Mouse (Mus musculus): ENCODE results near the gene Shb.

The Shb gene

GRCm38 (mm10) chr4:45527562-45528354, 4.5 kb downstream of the Shb start:
- no peak for DNase-seq (ENCODE audit: low spot score in 2 of 2)

GRCm38 (mm10) chr4:45526846-45527561, 5.3 kb downstream of the Shb start:
- DNase-seq (ENCODE audit: low spot score in 2 of 2): no peak

GRCm38 (mm10) chr4:45526175-45526574, 6.1 kb downstream of the Shb start:
- no peak for DNase-seq (ENCODE audit: low spot score in 2 of 2)

- no peak for DNase-seq (ENCODE audit: low spot score in 2 of 2)
These were observed 6.7 kb downstream of the Shb start for GRCm38 (mm10) chr4:45525541-45525940.

GRCm38 (mm10) chr4:45524602-45525001, 7.7 kb downstream of the Shb start:
- DNase-seq (ENCODE audit: low spot score in 2 of 2): no peak

GRCm38 (mm10) chr4:45523360-45523759, 8.9 kb downstream of the Shb start:
- DNase-seq (ENCODE audit: low spot score in 2 of 2): no peak

GRCm38 (mm10) chr4:45522956-45523355, 9.3 kb downstream of the Shb start:
- DNase-seq (ENCODE audit: low spot score in 2 of 2): no peak

- DNase-seq (ENCODE audit: low spot score in 2 of 2): no peak
These were observed 9.7 kb downstream of the Shb start for GRCm38 (mm10) chr4:45522583-45522900.

- no peak for DNase-seq (ENCODE audit: low spot score in 2 of 2)
These were observed 10.3 kb downstream of the Shb start for GRCm38 (mm10) chr4:45521705-45522582.

GRCm38 (mm10) chr4:45520375-45520774, 11.9 kb downstream of the Shb start:
- DNase-seq (ENCODE audit: low spot score in 2 of 2): no peak

GRCm38 (mm10) chr4:45517399-45517798, 14.9 kb downstream of the Shb start:
- DNase-seq (ENCODE audit: low spot score in 2 of 2): no peak

- DNase-seq (ENCODE audit: low spot score in 2 of 2): no peak
These were observed 16.4 kb downstream of the Shb start for GRCm38 (mm10) chr4:45515894-45516293.

GRCm38 (mm10) chr4:45514406-45514805, 17.9 kb downstream of the Shb start:
- DNase-seq (ENCODE audit: low spot score in 2 of 2): no peak

GRCm38 (mm10) chr4:45513791-45514293, 18.4 kb downstream of the Shb start:
- DNase-seq (ENCODE audit: low spot score in 2 of 2): no peak

GRCm38 (mm10) chr4:45513340-45513739, 18.9 kb downstream of the Shb start:
- no peak for DNase-seq (ENCODE audit: low spot score in 2 of 2)

- DNase-seq (ENCODE audit: low spot score in 2 of 2): no peak
These were observed 22.1 kb downstream of the Shb start for GRCm38 (mm10) chr4:45510163-45510562.

- no peak for DNase-seq (ENCODE audit: low spot score in 2 of 2)
These were observed 22.9 kb downstream of the Shb start for GRCm38 (mm10) chr4:45509416-45509815.

GRCm38 (mm10) chr4:45508469-45508868, 23.8 kb downstream of the Shb start:
- DNase-seq (ENCODE audit: low spot score in 2 of 2): no peak

- no peak for DNase-seq (ENCODE audit: low spot score in 2 of 2)
These were observed 24.8 kb downstream of the Shb start for GRCm38 (mm10) chr4:45507476-45507875.

- no peak for DNase-seq (ENCODE audit: low spot score in 2 of 2)
These were observed 25.2 kb downstream of the Shb start for GRCm38 (mm10) chr4:45507039-45507438.

- no peak for DNase-seq (ENCODE audit: low spot score in 2 of 2)
These were observed 25.7 kb downstream of the Shb start for GRCm38 (mm10) chr4:45506613-45507012.

- DNase-seq (ENCODE audit: low spot score in 2 of 2): no peak
These were observed 26.6 kb downstream of the Shb start for GRCm38 (mm10) chr4:45505671-45506070.

Measured in frontal cortex, postnatal 25 days (tissue).